Mouse (Mus musculus) megakaryocyte, embryonic 14.5 days (primary cell): ENCODE measurements around the gene Mfrp.

ENCODE experiments used
- FLI1 ChIP-seq: IDR thresholded peaks from 2 replicates; pipeline ENCODE4 v1.6.1; 2012; ENCODE audit warnings: low read length, inconsistent platforms, mixed read lengths
- GATA1 ChIP-seq: IDR thresholded peaks from 3 replicates; pipeline ENCODE4 v1.6.1; 2012; ENCODE audit warnings: mixed read lengths, low read length, inconsistent platforms, borderline replicate concordance

DNA sequence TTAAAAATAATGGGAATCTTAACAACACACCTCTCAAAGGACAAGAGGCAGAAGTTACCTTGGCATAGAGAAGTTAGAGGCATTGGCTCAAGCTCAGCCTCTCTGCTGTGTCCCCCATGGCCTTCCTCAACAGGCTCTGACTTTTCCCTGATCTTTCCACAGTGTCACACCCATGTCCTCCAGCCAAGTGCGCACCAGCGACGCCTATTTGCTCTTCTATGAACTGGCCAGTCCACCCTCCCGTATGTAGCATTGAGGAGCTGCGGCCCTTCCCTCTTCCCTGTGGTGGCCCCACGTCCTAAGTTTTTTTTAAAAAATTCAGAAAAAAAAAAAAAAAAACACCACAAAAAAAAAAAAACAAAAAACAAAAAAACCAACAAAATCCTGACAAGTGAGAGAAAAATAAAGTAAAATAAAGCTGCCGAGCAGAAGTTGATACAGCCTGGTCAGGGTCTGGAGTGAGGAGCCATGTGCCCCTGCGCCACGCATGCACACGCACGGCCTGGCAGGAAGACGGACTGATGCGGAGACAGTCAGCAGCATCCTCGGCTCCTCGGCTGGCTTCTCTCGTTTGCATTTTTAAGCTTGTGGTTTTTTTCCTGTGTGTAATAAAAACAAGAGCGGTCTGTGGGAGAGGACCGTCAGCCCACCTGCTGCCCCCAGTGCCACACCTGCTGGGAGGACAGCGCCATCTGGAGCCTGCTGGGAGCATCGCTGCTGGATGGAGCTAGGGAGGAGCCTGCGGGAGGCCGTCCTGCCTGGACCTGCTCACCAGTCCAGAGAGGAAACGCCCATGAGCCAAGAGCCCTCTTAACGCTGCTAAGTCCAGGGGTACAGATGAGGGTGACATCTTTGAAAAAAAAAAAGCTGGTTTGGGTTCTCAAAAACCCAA lies 7.7 kb upstream of the Mfrp start:
- TF ChIP-seq GATA1 = no peak
- TF ChIP-seq FLI1 = no peak
